Mouse (Mus musculus): ENCODE measurements at regions not wholly inside any gene's neighbourhood (a gene's known extent, or its start where the extent isn't known, plus 50 kb on each side); places are given as distances from the start of the nearest gene placed in this dataset.

- DNase-seq (ENCODE audit: low spot score), result no peak
Measured at GRCm38 (mm10) chr9:117692486-117692885, 62.8 kb upstream of the Rbms3 start.

GRCm38 (mm10) chr9:117689946-117690345 is 60.2 kb upstream of the Rbms3 start:
- DNase-seq (ENCODE audit: low spot score), result no peak

All from lung, postnatal 25 days (tissue).